Mouse (Mus musculus) heart, postnatal 4 days (tissue): ENCODE measurements around the gene Frat1. TPM values are rescaled to one million over a fixed set of nuclear protein-coding genes. Genes with fewer than 3 reads are reported as not detected.
A peak's percentile ranks its signal among the peaks of the same experiment; 100 is the strongest.

Experiments
- DNase-seq: peaks from one replicate; pipeline ENCODE4 v3.0.0; 2021
- total RNA-seq, 2 experiments: library from RNA; stranded (reverse); gene quantifications; 2 replicates each; pipeline ENCODE4 v1.2.3; 2021

Frat1 gene
- total RNA-seq: 1 to 10 TPM; 2.1 to 2.3 TPM

- peak; percentile 84 for DNase-seq
Observed at GRCm38 (mm10) chr19:41829381-41830105, at the start of gene Frat1. TSS of gene Frat1 (plus strand) at chr19:41829970.

- no peak for DNase-seq
Observed at GRCm38 (mm10) chr19:41786896-41787295, 42.9 kb upstream of the Frat1 start.

- DNase-seq: no peak
Observed at GRCm38 (mm10) chr19:41789110-41789961, 40.4 kb upstream of the Frat1 start.

- no peak for DNase-seq
Observed at GRCm38 (mm10) chr19:41791384-41791783, 38.4 kb upstream of the Frat1 start.

- DNase-seq: no peak
Observed at GRCm38 (mm10) chr19:41792934-41793486, 36.8 kb upstream of the Frat1 start.

- DNase-seq: no peak
Observed at GRCm38 (mm10) chr19:41794017-41794416, 35.8 kb upstream of the Frat1 start.

GRCm38 (mm10) chr19:41794901-41795300 lies 34.9 kb upstream of the Frat1 start:
- no peak for DNase-seq

- DNase-seq: no peak
Observed at GRCm38 (mm10) chr19:41796148-41796760, 33.5 kb upstream of the Frat1 start.

GRCm38 (mm10) chr19:41796789-41797327 lies 32.9 kb upstream of the Frat1 start:
- DNase-seq: no peak

- no peak for DNase-seq
Observed at GRCm38 (mm10) chr19:41797536-41797935, 32.2 kb upstream of the Frat1 start.

GRCm38 (mm10) chr19:41800451-41800850 lies 29.3 kb upstream of the Frat1 start:
- DNase-seq: no peak

- no peak for DNase-seq
Observed at GRCm38 (mm10) chr19:41800986-41801741, 28.6 kb upstream of the Frat1 start.

GRCm38 (mm10) chr19:41801742-41802369 lies 27.9 kb upstream of the Frat1 start, which contains the start of gene Arhgap19:
TSS of gene Arhgap19 (minus strand) at chr19:41802047.
- peak; percentile 93 for DNase-seq

GRCm38 (mm10) chr19:41803322-41803721 lies 26.4 kb upstream of the Frat1 start:
- DNase-seq: peak; percentile 27

- no peak for DNase-seq
Observed at GRCm38 (mm10) chr19:41805831-41806230, 23.9 kb upstream of the Frat1 start.

GRCm38 (mm10) chr19:41807497-41807896 lies 22.3 kb upstream of the Frat1 start:
- DNase-seq: no peak

- no peak for DNase-seq
Observed at GRCm38 (mm10) chr19:41808104-41808634, 21.6 kb upstream of the Frat1 start.

- DNase-seq: no peak
Observed at GRCm38 (mm10) chr19:41810074-41810473, 19.7 kb upstream of the Frat1 start.

GRCm38 (mm10) chr19:41812525-41812924 lies 17.2 kb upstream of the Frat1 start:
- DNase-seq: no peak

GRCm38 (mm10) chr19:41813374-41813773 lies 16.4 kb upstream of the Frat1 start:
- DNase-seq: no peak

GRCm38 (mm10) chr19:41816410-41816809 lies 13.4 kb upstream of the Frat1 start:
- DNase-seq: no peak
